In genomic region chr13:45576185-45576584, GRCm38 (mm10) we compare ENCODE assay signal across 8 mouse cellular contexts.
DNase-seq lines count a peak whose midpoint lies in the region; ATAC-seq lines count a peak whose summit lies in the region.
"Had no signal": no experiment of that assay in that cellular context is flagged by ENCODE, and none has a peak within 500 bp of the region (broad histone marks: within the 10 kb centered on the region; RNA-seq: fewer than 3 reads in every experiment).

No protein-coding gene starts in this region.

- no peak overlapping the region for H3K9ac ChIP-seq in embryonic facial prominence, embryonic 11.5 days (replicated peaks; ENCODE audit: low read length)
- H3K9ac ChIP-seq: liver, embryonic 15.5 days had no signal

- H3K27ac ChIP-seq in embryonic facial prominence, embryonic 11.5 days (replicated peaks; ENCODE audit: low read depth, low read length): no peak overlapping the region; the same call in 1 of the 2 replicates
- H3K27ac ChIP-seq: liver, embryonic 15.5 days had no signal

- no peaks in the 10 kb centered on the region for H3K4me1 ChIP-seq in embryonic facial prominence, embryonic 11.5 days (ENCODE audit: control insufficient read depth, insufficient read depth, low read length)

- H3K9me3 ChIP-seq in embryonic facial prominence, embryonic 11.5 days (replicated peaks; ENCODE audit: control insufficient read depth, low read length): no peaks in the 10 kb centered on the region
- H3K9me3 ChIP-seq: liver, embryonic 15.5 days had no signal

- intact Hi-C loops in heart, postnatal 10 days (cut with DNase I): loop anchor here (5.0 kb wide), 1 partner anchor 106 kb away; no protein-coding TSS in a partner anchor

- H3K36me3 ChIP-seq in embryonic facial prominence, embryonic 11.5 days (replicated peaks; ENCODE audit: control insufficient read depth, insufficient read depth, low read depth, low read length): no peaks in the 10 kb centered on the region
- H3K36me3 ChIP-seq: liver, embryonic 15.5 days had no signal

- no peak for ATAC-seq in embryonic facial prominence, embryonic 11.5 days (replicated peaks; ENCODE audit: insufficient number of reproducible peaks, low FRiP score, low TSS enrichment, low read depth)

- H3K4me2 ChIP-seq in embryonic facial prominence, embryonic 11.5 days (ENCODE audit: low read depth, low read length): no peak overlapping the region
- H3K4me2 ChIP-seq: liver, embryonic 15.5 days had no signal

- WGBS in embryonic facial prominence, embryonic 11.5 days: 75% methylated on average over 4 of the region's 4 CpGs

- no peak overlapping the region for H3K4me3 ChIP-seq in embryonic facial prominence, embryonic 11.5 days (ENCODE audit: low read depth, low read length)
- H3K4me3 ChIP-seq: liver, embryonic 15.5 days had no signal

- peak; percentile 29 to 49 for DNase-seq in adrenal gland, adult 18-20 months (ENCODE audit: low spot score in 2 of 2)
- DNase-seq in embryonic facial prominence, embryonic 11.5 days (ENCODE audit: low spot score): peak; percentile 6
- peak; percentile 93 to 94 for DNase-seq in heart, postnatal 10 days
- DNase-seq in kidney, postnatal 36 days: peak; percentile 90 to 91
- DNase-seq in urinary bladder, postnatal 4 days (ENCODE audit: low spot score in 2 of 2): peak; percentile 63 to 74
- no peak for DNase-seq in cerebellum, postnatal 25 days
- DNase-seq in thymus, postnatal 4 days: no peak

- no peaks in the 10 kb centered on the region for H3K27me3 ChIP-seq in embryonic facial prominence, embryonic 11.5 days (ENCODE audit: control insufficient read depth, insufficient read depth, low read length)
- H3K27me3 ChIP-seq: liver, embryonic 15.5 days had no signal

Comparison
In these comparisons a context has a peak if more than half of its experiments do, and no peak if none do; other contexts are left out.
1. DNase-seq: peak in adrenal gland, adult 18-20 months (2 of 2), embryonic facial prominence, embryonic 11.5 days (single experiment), heart, postnatal 10 days (2 of 2), kidney, postnatal 36 days (2 of 2) and urinary bladder, postnatal 4 days (2 of 2); none in cerebellum, postnatal 25 days (0 of 2) and thymus, postnatal 4 days (single experiment).